In genomic region chr6:135165191-135165590, GRCm38 (mm10) we compare ENCODE assay signal across 27 mouse cellular contexts. TPM values are rescaled to one million over a fixed set of nuclear protein-coding genes. Genes with fewer than 3 reads are reported as not detected.
DNase-seq lines count a peak whose midpoint lies in the region; ATAC-seq and TF ChIP-seq lines count a peak whose summit lies in the region.
"Had no signal": no experiment of that assay in that cellular context is flagged by ENCODE, and none has a peak within 500 bp of the region (broad histone marks: within the 10 kb centered on the region; RNA-seq: fewer than 3 reads in every experiment).

No protein-coding gene starts in this region.

- H3K4me1 ChIP-seq in erythroblast, embryonic 14.5 days (ENCODE audit: control insufficient read depth) = peaks cover 71% of the 10 kb centered on the region
- H3K4me1 ChIP-seq in kidney, embryonic 15.5 days = peaks cover 27% of the 10 kb centered on the region
- H3K4me1 ChIP-seq in liver, embryonic 11.5 days (replicated peaks; ENCODE audit: control insufficient read depth, insufficient read depth, low read length) = peaks cover 45% of the 10 kb centered on the region
- H3K4me1 ChIP-seq in forebrain, postnatal 0 days (ENCODE audit: insufficient read depth) = peaks cover 6% of the 10 kb centered on the region; the same call in 1 of the 2 replicates

- no peak overlapping the region for H3K27ac ChIP-seq in kidney, embryonic 15.5 days
- peak overlapping the region; percentile 89 for H3K27ac ChIP-seq in liver, embryonic 11.5 days (ENCODE audit: low read depth, low read length)
- H3K27ac ChIP-seq in forebrain, postnatal 0 days (ENCODE audit: low read depth, low read length) = no peak overlapping the region
- H3K27ac ChIP-seq: hindbrain, embryonic 10.5 days; layer of hippocampus, adult 2 months; limb, embryonic 13.5 days; midbrain, embryonic 12.5 days had no signal

- H3K4me2 ChIP-seq in kidney, embryonic 15.5 days = no peak overlapping the region
- H3K4me2 ChIP-seq in liver, embryonic 11.5 days = peak overlapping the region; percentile 64
- no peak overlapping the region for H3K4me2 ChIP-seq in forebrain, postnatal 0 days (ENCODE audit: low read depth)
- H3K4me2 ChIP-seq: limb, embryonic 13.5 days; midbrain, embryonic 12.5 days had no signal

- H3K4me3 ChIP-seq in erythroblast, embryonic 14.5 days (replicated peaks) = peak overlapping the region; percentile 100
- H3K4me3 ChIP-seq in kidney, embryonic 15.5 days (replicated peaks) = no peak overlapping the region
- H3K4me3 ChIP-seq in liver, embryonic 11.5 days (ENCODE audit: low read depth, low read length) = peak overlapping the region; percentile 33
- no peak overlapping the region for H3K4me3 ChIP-seq in forebrain, postnatal 0 days (ENCODE audit: low read depth, low read length)
- H3K4me3 ChIP-seq: hindbrain, embryonic 10.5 days; layer of hippocampus, adult 2 months; limb, embryonic 13.5 days; midbrain, embryonic 12.5 days had no signal

- no peaks in the 10 kb centered on the region for H3K27me3 ChIP-seq in erythroblast, embryonic 14.5 days (ENCODE audit: control insufficient read depth)
- no peaks in the 10 kb centered on the region for H3K27me3 ChIP-seq in kidney, embryonic 15.5 days
- no peaks in the 10 kb centered on the region for H3K27me3 ChIP-seq in liver, embryonic 11.5 days (replicated peaks; ENCODE audit: control insufficient read depth, insufficient read depth, low read length)
- no peaks in the 10 kb centered on the region for H3K27me3 ChIP-seq in forebrain, postnatal 0 days (ENCODE audit: insufficient read depth, low read length)
- H3K27me3 ChIP-seq: limb, embryonic 13.5 days had no signal

- no peak for ATAC-seq in erythroblast, adult 5-6 weeks (replicated peaks; ENCODE audit: low FRiP score, poor library complexity, severe bottlenecking)
- ATAC-seq in kidney, embryonic 15.5 days (replicated peaks; ENCODE audit: low FRiP score) = no peak
- ATAC-seq in liver, embryonic 11.5 days (replicated peaks; ENCODE audit: low FRiP score) = no peak
- ATAC-seq in forebrain, postnatal 0 days = no peak

- whole genome bisulfite sequencing in kidney, embryonic 15.5 days = 53% methylated on average over 3 of the region's 3 CpGs
- WGBS in liver, embryonic 11.5 days = 43% methylated on average over 3 of the region's 3 CpGs
- whole genome bisulfite sequencing in forebrain, postnatal 0 days = 89% methylated on average over 3 of the region's 3 CpGs

- H3K9me3 ChIP-seq in erythroblast, embryonic 14.5 days (ENCODE audit: control insufficient read depth, low read length) = no peaks in the 10 kb centered on the region
- no peaks in the 10 kb centered on the region for H3K9me3 ChIP-seq in kidney, embryonic 15.5 days (replicated peaks)
- H3K9me3 ChIP-seq in liver, embryonic 11.5 days (ENCODE audit: control insufficient read depth, low read length) = no peaks in the 10 kb centered on the region
- H3K9me3 ChIP-seq in forebrain, postnatal 0 days (ENCODE audit: low read length) = no peaks in the 10 kb centered on the region
- H3K9me3 ChIP-seq: hindbrain, embryonic 10.5 days; limb, embryonic 13.5 days; midbrain, embryonic 12.5 days had no signal

- TF ChIP-seq CTCF in forebrain, postnatal 0 days (IDR thresholded peaks at IDR 0.05; ENCODE audit: low read depth) = no peak

- peaks cover 64% of the 10 kb centered on the region for H3K36me3 ChIP-seq in erythroblast, embryonic 14.5 days (ENCODE audit: control insufficient read depth)
- no peaks in the 10 kb centered on the region for H3K36me3 ChIP-seq in kidney, embryonic 15.5 days
- peaks cover 8% of the 10 kb centered on the region for H3K36me3 ChIP-seq in liver, embryonic 11.5 days (ENCODE audit: control insufficient read depth, insufficient read depth, low read length)
- no peaks in the 10 kb centered on the region for H3K36me3 ChIP-seq in forebrain, postnatal 0 days (ENCODE audit: insufficient read depth)
- H3K36me3 ChIP-seq: hindbrain, embryonic 10.5 days; limb, embryonic 13.5 days; midbrain, embryonic 12.5 days had no signal

- peak; percentile 35 to 41 for DNase-seq in kidney, adult 8-10 months
- no peak for DNase-seq in liver, embryonic 11.5 days (ENCODE audit: low spot score)
- DNase-seq in yolk sac, embryonic 10.5 days (ENCODE audit: low spot score) = peak; percentile 58
- DNase-seq in forebrain, postnatal 0 days = no peak
- DNase-seq in layer of hippocampus, adult 18-20 months (ENCODE audit: low spot score in 2 of 2) = no peak
- DNase-seq: adrenal gland, adult 8-10 months; cerebellum, postnatal 25 days; embryo, embryonic 11 days; layer of hippocampus, postnatal 36 days; retina, postnatal 1 day; right cerebral cortex, postnatal 4 days had no signal

- no peak overlapping the region for H3K9ac ChIP-seq in kidney, embryonic 15.5 days
- H3K9ac ChIP-seq in liver, embryonic 11.5 days (ENCODE audit: low read depth, low read length) = peak overlapping the region; percentile 42
- H3K9ac ChIP-seq in forebrain, postnatal 0 days = no peak overlapping the region
- H3K9ac ChIP-seq: limb, embryonic 13.5 days; midbrain, embryonic 12.5 days had no signal

RNA-seq across cellular contexts. Expression of gene Fam234b, which starts 32.6 kb away (rescaled TPM):
- polyA plus RNA-seq in erythroblast, embryonic 14.5 days (2012) = 0.95 and 1.2 TPM in 2 replicates
- total RNA-seq in erythroblast, adult 5-6 weeks (2015; ENCODE audit: low replicate concordance) = 96.6 and 108 TPM in 2 replicates
- total RNA-seq in erythroblast, adult 5-6 weeks (2017; ENCODE audit: low replicate concordance) = 155 and 168 TPM in 2 replicates
- 35.5 and 37.4 TPM in 2 replicates for polyA plus RNA-seq in kidney, embryonic 15.5 days (2015; fragmentation: Nextera tagmentation; extraction: Ambion mirVana)
- polyA plus RNA-seq in liver, embryonic 11.5 days (2014; fragmentation: Nextera tagmentation; extraction: Ambion mirVana) = 34.2 and 37.9 TPM in 2 replicates
- 59.8 and 81.3 TPM in 2 replicates for total RNA-seq in forebrain, postnatal 0 days (2014; rRNA removed)
- polyA plus RNA-seq in forebrain, postnatal 0 days (2015; fragmentation: Nextera tagmentation; extraction: Ambion mirVana) = 88.3 and 118 TPM in 2 replicates
- total RNA-seq in layer of hippocampus, adult 18-20 months (2021) = 100 to 1,000 TPM; 169 to 171 TPM

RNA-seq across cellular contexts. Expression of gene Hebp1, which starts 32.6 kb away (rescaled TPM):
- 15.1 and 33.8 TPM in 2 replicates for polyA plus RNA-seq in erythroblast, embryonic 14.5 days (2012)
- 72.1 and 87.8 TPM in 2 replicates for total RNA-seq in erythroblast, adult 5-6 weeks (2015; ENCODE audit: low replicate concordance)
- 143 and 274 TPM in 2 replicates for total RNA-seq in erythroblast, adult 5-6 weeks (2017; ENCODE audit: low replicate concordance)
- polyA plus RNA-seq in kidney, embryonic 15.5 days (2015; fragmentation: Nextera tagmentation; extraction: Ambion mirVana) = 27.1 and 28.0 TPM in 2 replicates
- polyA plus RNA-seq in liver, embryonic 11.5 days (2014; fragmentation: Nextera tagmentation; extraction: Ambion mirVana) = 56.8 and 59.1 TPM in 2 replicates
- 10.2 and 11.1 TPM in 2 replicates for total RNA-seq in forebrain, postnatal 0 days (2014; rRNA removed)
- polyA plus RNA-seq in forebrain, postnatal 0 days (2015; fragmentation: Nextera tagmentation; extraction: Ambion mirVana) = 6.7 and 8.5 TPM in 2 replicates
- total RNA-seq in layer of hippocampus, adult 18-20 months (2021) = 10 to 100 TPM; 84.3 to 93.4 TPM

RNA-seq across cellular contexts. Expression of gene Gprc5d, which starts 47.1 kb away (rescaled TPM):
- 0.04 and 0.08 TPM in 2 replicates for polyA plus RNA-seq in erythroblast, embryonic 14.5 days (2012)
- total RNA-seq in erythroblast, adult 5-6 weeks (2015; ENCODE audit: low replicate concordance) = not detected in 2 replicates
- not detected in 2 replicates for total RNA-seq in erythroblast, adult 5-6 weeks (2017; ENCODE audit: low replicate concordance)
- not detected in 2 replicates for polyA plus RNA-seq in kidney, embryonic 15.5 days (2015; fragmentation: Nextera tagmentation; extraction: Ambion mirVana)
- polyA plus RNA-seq in liver, embryonic 11.5 days (2014; fragmentation: Nextera tagmentation; extraction: Ambion mirVana) = 0.25 TPM in 1 of 2 replicates, not detected in the other
- not detected in 2 replicates for total RNA-seq in forebrain, postnatal 0 days (2014; rRNA removed)
- polyA plus RNA-seq in forebrain, postnatal 0 days (2015; fragmentation: Nextera tagmentation; extraction: Ambion mirVana) = 0.19 TPM in 1 of 2 replicates, not detected in the other
- total RNA-seq in layer of hippocampus, adult 18-20 months (2021) = under 1 TPM in 1 of 2 experiments, not detected in 1; 0.25 TPM
- total RNA-seq: adrenal gland, adult 8-10 months; gastrocnemius, adult 8-10 months; granulocyte monocyte progenitor cell, adult 5-6 weeks; layer of hippocampus, adult 2 months; layer of hippocampus, postnatal 36 days; left cerebral cortex, postnatal 14 days; megakaryocyte progenitor cell, adult 5-6 weeks; monocyte, adult 5-6 weeks had no signal
- polyA plus RNA-seq: forebrain, embryonic 11.5 days; heart, postnatal 0 days; hindbrain, embryonic 10.5 days; limb, embryonic 13.5 days; lung, embryonic 16.5 days; neural tube, embryonic 11.5 days had no signal

Comparison
In these comparisons a context has a peak if more than half of its experiments do, and no peak if none do; other contexts are left out.
1. H3K4me3 ChIP-seq: peak in erythroblast, embryonic 14.5 days (single experiment) and liver, embryonic 11.5 days (single experiment); none in kidney, embryonic 15.5 days (single experiment) and forebrain, postnatal 0 days (single experiment).
2. DNase-seq: peak in kidney, adult 8-10 months (2 of 2) and yolk sac, embryonic 10.5 days (single experiment); none in liver, embryonic 11.5 days (single experiment), forebrain, postnatal 0 days (single experiment) and layer of hippocampus, adult 18-20 months (0 of 2).
3. RNA of gene Fam234b, which starts 32.6 kb away (polyA plus RNA-seq): 88.3 to 118 TPM in forebrain, postnatal 0 days, 35.5 to 37.4 TPM in kidney, embryonic 15.5 days and 34.2 to 37.9 TPM in liver, embryonic 11.5 days; 0.95 to 1.2 TPM in erythroblast, embryonic 14.5 days; every median in the first group is over 10 times any median in the second.